Mouse (Mus musculus) heart, embryonic 10.5 days (tissue): ENCODE measurements around the gene Ppm1g. TPM values are rescaled to one million over a fixed set of nuclear protein-coding genes. Genes with fewer than 3 reads are reported as not detected.
A peak's percentile ranks its signal among the peaks of the same experiment; 100 is the strongest.

Experiments
- DNase-seq: peaks from one replicate; pipeline ENCODE4 v3.0.0-alpha.2; 2017; ENCODE audit warnings: low spot score
- H3K27ac ChIP-seq: fragments of 300-500 bp; sonication (generic); 2 replicates; pipeline ENCODE4 v1.5.1; 2016; ENCODE audit warnings: mild to moderate bottlenecking
- H3K27me3 ChIP-seq: fragments of 300-500 bp; sonication (generic); 2 replicates; pipeline ENCODE4 v1.6.1; 2016; ENCODE audit warnings: mild to moderate bottlenecking; ENCODE audit not compliant: poor library complexity, insufficient read depth, severe bottlenecking
- H3K36me3 ChIP-seq: fragments of 300-500 bp; sonication (generic); 2 replicates; pipeline ENCODE4 v1.6.1; 2016; ENCODE audit warnings: mild to moderate bottlenecking, moderate library complexity
- H3K4me1 ChIP-seq: fragments of 300-500 bp; sonication (generic); 2 replicates; pipeline ENCODE4 v1.6.1; 2016; ENCODE audit warnings: mild to moderate bottlenecking
- H3K4me3 ChIP-seq: fragments of 300-500 bp; sonication (generic); 2 replicates; pipeline ENCODE4 v1.5.1; 2016; ENCODE audit warnings: mild to moderate bottlenecking, moderate library complexity
- H3K9me3 ChIP-seq: fragments of 300-500 bp; sonication (generic); 2 replicates; pipeline ENCODE4 v1.6.1; 2016; ENCODE audit warnings: mild to moderate bottlenecking, moderate library complexity
- WGBS: fragments of 180-500 bp; shearing (Covaris S2); methylation state at CpG from one replicate; pipeline ENCODE4 v1.1.7; 2016; 5-methylcytosine and 5-hydroxymethylcytosine counted together
- polyA plus RNA-seq: library from polyadenylated mRNA; unstranded; fragments of >200 nt; fragmentation: Nextera tagmentation; extraction: Ambion mirVana; gene quantifications from 2 replicates; pipeline ENCODE4 v1.2.1, GENCODE M21; 2016

Gene Ppm1g
- polyA plus RNA-seq, 1 experiment from 2014 or later, result 151 TPM

GRCm38 (mm10) chr5:31195671-31196070 is 24.8 kb downstream of the Ppm1g start:
- WGBS, result 95% methylated on average over 4 of the region's 4 CpGs
- H3K4me3 ChIP-seq, result no peak overlapping the region
- no peak for DNase-seq
- no peak overlapping the region for H3K27ac ChIP-seq
- no peaks in the 10 kb centered on the region for H3K27me3 ChIP-seq
- peaks cover 13% of the 10 kb centered on the region for H3K4me1 ChIP-seq
- H3K9me3 ChIP-seq, result peaks cover 5% of the 10 kb centered on the region
- H3K36me3 ChIP-seq, result peaks cover 71% of the 10 kb centered on the region

- H3K36me3 ChIP-seq, result peaks cover 71% of the 10 kb centered on the region
- H3K27ac ChIP-seq, result no peak overlapping the region
These were observed 25.7 kb downstream of the Ppm1g start for GRCm38 (mm10) chr5:31194486-31195485.

GRCm38 (mm10) chr5:31193631-31194281 is 26.7 kb downstream of the Ppm1g start:
- peak overlapping the region; percentile 94 for H3K27ac ChIP-seq
- peak overlapping the region; percentile 91 for H3K4me3 ChIP-seq
- 11% methylated on average over 25 of the region's 25 CpGs for WGBS
- no peak for DNase-seq
- H3K36me3 ChIP-seq, result peaks cover 69% of the 10 kb centered on the region
- H3K9me3 ChIP-seq, result no peaks in the 10 kb centered on the region
- H3K4me1 ChIP-seq, result peaks cover 13% of the 10 kb centered on the region
- no peaks in the 10 kb centered on the region for H3K27me3 ChIP-seq

More at GRCm38 (mm10) chr5:31194486-31195485, 25.7 kb downstream of the Ppm1g start:
- DNase-seq, result no peak
- peak overlapping the region; percentile 91 for H3K4me3 ChIP-seq
- no peaks in the 10 kb centered on the region for H3K9me3 ChIP-seq
- 90% methylated on average over 16 of the region's 16 CpGs for WGBS
- H3K27me3 ChIP-seq, result no peaks in the 10 kb centered on the region
- H3K4me1 ChIP-seq, result peaks cover 13% of the 10 kb centered on the region

DNA sequence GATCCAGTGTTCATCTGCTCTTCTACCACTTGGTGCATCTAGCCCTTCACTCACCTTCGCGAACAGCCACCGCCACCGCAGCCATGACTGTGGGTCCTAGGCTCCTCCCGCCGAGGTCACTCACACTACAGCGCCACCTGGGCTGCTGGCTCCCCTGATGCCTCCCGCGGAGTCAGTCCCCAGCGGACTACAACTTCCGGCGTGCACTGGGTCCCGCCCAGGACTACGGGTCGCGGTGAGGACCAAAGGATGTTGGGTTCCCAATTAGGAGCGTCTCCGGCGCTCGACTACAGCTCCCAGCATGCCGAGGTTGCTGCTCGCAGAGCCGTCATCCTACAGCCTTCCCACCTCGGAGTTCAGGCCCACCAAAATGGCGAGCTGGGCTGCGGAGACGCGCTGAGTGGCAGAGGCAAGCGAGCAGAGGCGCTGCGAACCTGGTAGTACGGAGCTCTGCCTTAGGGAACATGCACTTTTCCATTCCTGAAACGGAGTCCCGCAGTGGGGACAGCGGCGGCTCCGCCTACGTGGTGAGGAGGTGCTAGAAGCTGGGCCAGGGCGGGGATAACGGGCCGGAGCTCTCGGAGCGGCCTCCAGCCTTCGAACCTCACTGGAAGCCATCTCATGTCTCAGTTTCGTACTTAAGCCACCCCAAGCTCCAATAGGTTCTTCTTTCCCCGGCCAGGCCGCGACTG is 27.4 kb downstream of the Ppm1g start, which contains the start of the genes Snx17 and Eif2b4:
Gene Snx17, plus strand, starts transcription at position 289 of the 692 bp plus-strand sequence.
Gene Eif2b4, minus strand, starts transcription at position 492 of the 692 bp plus-strand sequence.
- Histone ChIP-seq H3K27me3 (no peaks in the 10 kb centered on the region), H3K27ac (peak within 1 kb of the TSS; percentile 94), H3K4me3 (peak within 1 kb of the TSS; percentile 91), H3K4me1 (peaks cover 13% of the 10 kb centered on the region), H3K36me3 (peaks cover 69% of the 10 kb centered on the region), H3K9me3 (no peaks in the 10 kb centered on the region)
- peak; percentile 100 for DNase-seq
- WGBS, result under 1% methylated on average over 48 of the region's 48 CpGs

DNA sequence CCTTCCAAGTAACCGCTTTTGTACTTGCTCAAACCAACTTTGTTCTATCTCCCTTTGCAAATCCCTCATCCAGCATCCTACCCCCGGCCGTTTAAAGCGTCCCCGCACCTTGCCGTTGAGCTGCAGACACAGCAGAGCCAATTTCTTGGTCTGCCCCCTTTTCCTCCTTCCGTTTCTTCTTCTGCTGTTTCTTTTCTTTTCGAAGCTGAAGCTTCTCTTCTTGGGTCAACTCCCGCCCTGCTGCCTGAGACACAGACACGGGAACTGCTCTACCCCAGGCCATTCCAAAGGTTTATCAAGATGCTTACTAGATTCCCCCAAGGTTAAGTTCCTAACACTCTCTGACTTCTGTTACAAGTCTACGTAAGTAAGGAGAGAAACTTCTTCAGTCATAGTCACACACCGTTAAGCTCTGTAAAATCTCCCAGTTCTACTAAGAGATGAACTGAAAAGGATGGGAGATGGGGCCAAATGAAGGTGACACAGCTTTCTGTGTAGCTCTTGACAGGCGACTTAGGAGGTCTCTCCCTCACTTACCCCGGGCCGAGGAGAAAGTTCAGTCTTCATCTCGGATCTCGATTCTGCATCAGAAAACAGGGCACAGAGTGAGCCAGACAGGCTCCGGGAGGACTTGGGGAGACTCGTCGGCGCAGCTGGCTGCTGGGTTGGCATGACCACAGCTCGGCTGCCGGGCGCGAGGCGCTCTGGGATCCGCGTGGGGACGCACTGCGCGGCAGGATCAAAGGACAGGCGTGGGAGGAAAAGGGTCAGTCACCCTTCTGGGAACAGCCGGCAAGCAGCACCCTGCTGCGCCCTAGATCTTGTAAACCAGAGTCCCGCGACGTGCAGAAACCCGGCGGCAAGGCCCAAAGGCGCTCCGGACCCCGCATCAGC is 28.2 kb downstream of the Ppm1g start:
- peak overlapping the region; percentile 91 for H3K4me3 ChIP-seq
- H3K27me3 ChIP-seq, result no peaks in the 10 kb centered on the region
- peak overlapping the region; percentile 94 for H3K27ac ChIP-seq
- peaks cover 69% of the 10 kb centered on the region for H3K36me3 ChIP-seq
- no peaks in the 10 kb centered on the region for H3K9me3 ChIP-seq
- 13% methylated on average over 42 of the region's 42 CpGs for WGBS
- H3K4me1 ChIP-seq, result peaks cover 13% of the 10 kb centered on the region
- DNase-seq, result no peak

DNA sequence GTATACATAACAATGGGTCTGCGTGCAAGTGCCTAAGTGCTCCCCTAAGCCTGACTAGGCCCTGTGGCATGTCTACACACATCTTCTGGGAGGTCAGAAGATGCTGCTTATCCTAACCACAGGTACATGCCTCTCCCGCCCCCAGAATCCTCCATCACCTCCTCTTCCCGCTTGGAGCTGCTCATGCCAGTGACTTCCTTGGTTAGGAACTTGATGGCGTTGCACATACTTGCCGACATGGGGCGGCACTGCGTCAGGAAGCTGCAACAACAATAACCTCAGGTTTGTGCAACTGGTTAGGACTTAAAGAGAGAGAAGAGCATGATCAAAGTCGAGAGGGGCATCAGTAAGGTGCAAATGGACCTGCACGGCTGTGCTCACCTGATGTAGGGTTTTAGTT is 30.3 kb downstream of the Ppm1g start:
- Histone ChIP-seq H3K36me3 (peaks cover 54% of the 10 kb centered on the region), H3K4me3 (no peak overlapping the region)
- 89% methylated on average over 9 of the region's 9 CpGs for WGBS

GRCm38 (mm10) chr5:31188223-31188840 is 32.2 kb downstream of the Ppm1g start:
- no peak for DNase-seq
- Histone ChIP-seq H3K36me3 (peaks cover 46% of the 10 kb centered on the region), H3K4me3 (no peak overlapping the region), H3K4me1 (peaks cover 9% of the 10 kb centered on the region), H3K9me3 (no peaks in the 10 kb centered on the region), H3K27ac (no peak overlapping the region), H3K27me3 (no peaks in the 10 kb centered on the region)
- 78% methylated on average over 4 of the region's 4 CpGs for WGBS

More for the DNA sequence above, 30.3 kb downstream of the Ppm1g start:
- Histone ChIP-seq H3K27ac (no peak overlapping the region), H3K4me1 (peaks cover 13% of the 10 kb centered on the region), H3K27me3 (no peaks in the 10 kb centered on the region), H3K9me3 (no peaks in the 10 kb centered on the region)
- DNase-seq, result no peak

GRCm38 (mm10) chr5:31183678-31184077 is 36.8 kb downstream of the Ppm1g start:
- DNase-seq, result no peak
- Histone ChIP-seq H3K4me1 (peaks cover 8% of the 10 kb centered on the region; the same call in 1 of the 2 replicates), H3K9me3 (no peaks in the 10 kb centered on the region), H3K27ac (no peak overlapping the region), H3K4me3 (no peak overlapping the region), H3K27me3 (no peaks in the 10 kb centered on the region), H3K36me3 (peaks cover 20% of the 10 kb centered on the region)
- 37% methylated on average over 4 of the region's 4 CpGs for WGBS

DNA sequence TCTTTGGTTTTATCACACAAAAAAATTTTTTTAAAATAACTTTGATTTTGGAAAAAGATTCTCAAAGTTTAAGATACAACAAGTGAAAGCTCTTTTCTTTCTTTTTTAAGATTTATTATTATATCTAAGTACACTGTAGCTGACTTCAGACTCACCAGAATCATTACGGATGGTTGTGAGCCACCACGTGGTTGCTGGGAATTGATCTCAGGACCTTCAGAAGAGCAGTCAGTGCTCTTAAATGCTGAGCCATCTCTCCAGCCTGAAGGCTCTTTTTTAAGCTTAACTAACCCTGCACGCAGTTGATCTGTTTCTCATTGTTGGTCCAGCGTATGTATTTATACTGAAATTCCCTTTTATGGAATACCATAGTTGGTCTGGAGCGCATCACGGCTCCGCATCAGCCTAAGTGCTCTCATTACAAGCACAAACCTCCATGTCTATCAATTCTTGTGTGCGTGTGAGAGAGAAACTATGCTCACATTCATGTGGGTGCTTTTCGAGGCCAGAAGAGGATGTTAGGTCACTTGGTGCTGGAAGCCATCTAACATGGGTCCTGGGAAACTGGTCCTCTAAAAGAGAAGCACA is 39.2 kb downstream of the Ppm1g start:
- H3K4me1 ChIP-seq, result peaks cover 8% of the 10 kb centered on the region; the same call in 1 of the 2 replicates
- 92% methylated on average over 9 of the region's 9 CpGs for WGBS
- no peak overlapping the region; the same call in 1 of the 2 replicates for H3K4me3 ChIP-seq
- no peak overlapping the region for H3K27ac ChIP-seq
- DNase-seq, result no peak
- H3K27me3 ChIP-seq, result no peaks in the 10 kb centered on the region
- H3K36me3 ChIP-seq, result peaks cover 10% of the 10 kb centered on the region; the same call in 1 of the 2 replicates
- H3K9me3 ChIP-seq, result no peaks in the 10 kb centered on the region

DNA sequence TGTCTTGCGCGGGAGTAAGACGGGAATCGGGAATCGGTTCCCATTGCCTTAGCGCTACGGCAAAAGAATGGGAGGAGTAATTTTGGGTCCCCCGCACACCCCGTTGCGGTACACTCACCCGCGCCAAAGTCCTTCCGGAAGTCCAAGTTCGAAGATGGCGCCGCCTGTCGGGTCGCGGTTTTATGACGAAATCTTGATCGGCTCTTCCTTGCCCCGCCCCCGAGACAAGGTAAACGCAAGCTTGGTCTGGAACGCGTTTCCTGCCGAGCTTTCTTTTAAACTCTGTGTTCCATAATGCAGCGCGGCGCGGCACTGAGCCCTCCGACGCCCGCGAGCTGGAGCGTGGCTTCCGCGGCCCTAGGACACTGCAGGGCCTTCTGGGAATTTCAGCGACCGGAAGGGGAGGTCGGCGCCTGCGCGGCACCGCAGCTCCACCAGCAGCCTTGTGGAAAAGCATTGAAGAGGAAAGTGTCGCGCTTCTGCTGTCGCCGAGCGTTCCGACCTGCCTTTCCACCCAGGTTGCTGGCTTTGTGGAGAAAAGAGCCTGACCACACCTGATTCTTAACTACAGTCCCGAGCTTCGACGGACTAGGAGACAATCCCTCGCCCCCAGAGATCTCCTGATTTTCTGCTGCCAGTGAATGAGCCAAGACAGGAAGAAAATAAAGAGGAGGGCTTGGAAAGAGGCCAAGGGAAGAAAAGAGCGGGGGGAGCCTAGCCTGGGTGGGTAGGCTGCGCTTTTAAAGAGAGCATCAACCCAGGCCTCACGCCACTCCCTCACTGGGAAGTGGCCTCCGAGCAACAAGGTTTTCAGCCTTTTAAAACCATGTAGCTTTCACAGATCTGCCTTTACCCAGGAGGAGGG is 40.5 kb downstream of the Ppm1g start, which contains the start of the genes Gm29609 and Gtf3c2:
Gene Gm29609, minus strand, starts transcription at position 146 of the 865 bp plus-strand sequence.
Gene Gtf3c2, minus strand, starts transcription at position 379 of the 865 bp plus-strand sequence.
- Histone ChIP-seq H3K4me3 (peak within 1 kb of the TSS; percentile 89), H3K9me3 (no peaks in the 10 kb centered on the region), H3K4me1 (peaks cover 8% of the 10 kb centered on the region; the same call in 1 of the 2 replicates), H3K36me3 (peaks cover 10% of the 10 kb centered on the region; the same call in 1 of the 2 replicates), H3K27ac (peak within 1 kb of the TSS; percentile 94), H3K27me3 (no peaks in the 10 kb centered on the region)
- whole genome bisulfite sequencing, result under 1% methylated on average over 59 of the region's 59 CpGs
- DNase-seq, result peak; percentile 97
